Mouse (Mus musculus): Measurements from ENCODE around the gene Med13l.

Gene Med13l

GRCm38 (mm10) chr5:118691025-118691709 lies 130.7 kb downstream of the Med13l start:
- DNase-seq (ENCODE audit: low spot score in 2 of 2): no peak

GRCm38 (mm10) chr5:118691710-118692040 lies 131.2 kb downstream of the Med13l start:
- DNase-seq (ENCODE audit: low spot score in 2 of 2): no peak

GRCm38 (mm10) chr5:118693996-118694395 lies 133.5 kb downstream of the Med13l start:
- no peak for DNase-seq (ENCODE audit: low spot score in 2 of 2)

- no peak for DNase-seq (ENCODE audit: low spot score in 2 of 2)
Measured at GRCm38 (mm10) chr5:118697073-118697472, 136.6 kb downstream of the Med13l start.

GRCm38 (mm10) chr5:118700978-118701377 lies 140.5 kb downstream of the Med13l start:
- DNase-seq (ENCODE audit: low spot score in 2 of 2): no peak

GRCm38 (mm10) chr5:118702674-118703073 lies 142.2 kb downstream of the Med13l start:
- no peak for DNase-seq (ENCODE audit: low spot score in 2 of 2)

- peak in 1 of 2 experiments; percentile 20 for DNase-seq (ENCODE audit: low spot score in 2 of 2)
Measured at GRCm38 (mm10) chr5:118704148-118704547, 143.7 kb downstream of the Med13l start.

GRCm38 (mm10) chr5:118704960-118705359 lies 144.5 kb downstream of the Med13l start:
- DNase-seq (ENCODE audit: low spot score in 2 of 2): no peak

GRCm38 (mm10) chr5:118706009-118706408 lies 145.5 kb downstream of the Med13l start:
- no peak for DNase-seq (ENCODE audit: low spot score in 2 of 2)

GRCm38 (mm10) chr5:118706414-118706813 lies 145.9 kb downstream of the Med13l start:
- DNase-seq (ENCODE audit: low spot score in 2 of 2): no peak

GRCm38 (mm10) chr5:118707501-118707900 lies 147.0 kb downstream of the Med13l start:
- DNase-seq (ENCODE audit: low spot score in 2 of 2): no peak

GRCm38 (mm10) chr5:118708215-118708949 lies 147.9 kb downstream of the Med13l start:
- peak; percentile 62 to 66 for DNase-seq (ENCODE audit: low spot score in 2 of 2)

GRCm38 (mm10) chr5:118709847-118710251 lies 149.4 kb downstream of the Med13l start:
- DNase-seq (ENCODE audit: low spot score in 2 of 2): peak; percentile 31 to 33

GRCm38 (mm10) chr5:118715518-118715917 lies 155.0 kb downstream of the Med13l start:
- no peak for DNase-seq (ENCODE audit: low spot score in 2 of 2)

GRCm38 (mm10) chr5:118716295-118717271 lies 156.1 kb downstream of the Med13l start:
- no peak for DNase-seq (ENCODE audit: low spot score in 2 of 2)

GRCm38 (mm10) chr5:118717456-118717855 lies 157.0 kb downstream of the Med13l start:
- no peak for DNase-seq (ENCODE audit: low spot score in 2 of 2)

GRCm38 (mm10) chr5:118718070-118718469 lies 157.6 kb downstream of the Med13l start:
- no peak for DNase-seq (ENCODE audit: low spot score in 2 of 2)

GRCm38 (mm10) chr5:118721416-118721815 lies 160.9 kb downstream of the Med13l start:
- DNase-seq (ENCODE audit: low spot score in 2 of 2): peak; percentile 19 to 22

- DNase-seq (ENCODE audit: low spot score in 2 of 2): no peak
Measured at GRCm38 (mm10) chr5:118721848-118722247, 161.4 kb downstream of the Med13l start.

GRCm38 (mm10) chr5:118722456-118722855 lies 162.0 kb downstream of the Med13l start:
- DNase-seq (ENCODE audit: low spot score in 2 of 2): no peak

GRCm38 (mm10) chr5:118725425-118725824 lies 164.9 kb downstream of the Med13l start:
- DNase-seq (ENCODE audit: low spot score in 2 of 2): no peak

GRCm38 (mm10) chr5:118725886-118726505 lies 165.5 kb downstream of the Med13l start:
- no peak for DNase-seq (ENCODE audit: low spot score in 2 of 2)
